Mouse (Mus musculus) heart, embryonic 11.5 days (tissue): Measurements from ENCODE around the gene Pfkfb2. TPM values are rescaled to one million over a fixed set of nuclear protein-coding genes. Genes with fewer than 3 reads are reported as not detected.
"Not testable (repeated sequence)": the region's sequence is repeated elsewhere in the genome, so short reads cannot be mapped to it uniquely, and the experiment has no call there.

Experiments used
- ATAC-seq: fragments of 200-750 bp; cut with Nextera tagmentation; replicated peaks from 2 replicates; pipeline ENCODE4 v1.8.0; 2017; ENCODE audit warnings: moderate library complexity; ENCODE audit not compliant: insufficient number of reproducible peaks, low FRiP score, low TSS enrichment
- H3K27ac ChIP-seq: fragments of 300-500 bp; sonication (generic); 2 replicates; pipeline ENCODE4 v1.5.1; 2014; ENCODE audit warnings: mild to moderate bottlenecking, low read depth, low read length
- H3K27me3 ChIP-seq: fragments of 300-500 bp; sonication (generic); 2 replicates; pipeline ENCODE4 v1.6.1; 2014; ENCODE audit warnings: mild to moderate bottlenecking, low read length, mixed read lengths; ENCODE audit not compliant: control insufficient read depth, insufficient read depth
- H3K36me3 ChIP-seq: fragments of 300-500 bp; sonication (generic); 2 replicates; pipeline ENCODE4 v1.6.1; 2014; ENCODE audit warnings: mild to moderate bottlenecking, low read length, moderate library complexity, mixed read lengths; ENCODE audit not compliant: control insufficient read depth, insufficient read depth
- H3K4me1 ChIP-seq: fragments of 300-500 bp; sonication (generic); 2 replicates; pipeline ENCODE4 v1.6.1; 2014; ENCODE audit warnings: low read length; ENCODE audit not compliant: control insufficient read depth, insufficient read depth
- H3K4me2 ChIP-seq: fragments of 300-500 bp; sonication (generic); 2 replicates; pipeline ENCODE4 v1.6.1; 2014; ENCODE audit warnings: mild to moderate bottlenecking, moderate library complexity
- H3K4me3 ChIP-seq: fragments of 300-500 bp; sonication (generic); 2 replicates; pipeline ENCODE4 v1.5.1; 2014; ENCODE audit warnings: low read depth, low read length
- H3K9ac ChIP-seq: fragments of 300-500 bp; sonication (generic); 2 replicates; pipeline ENCODE4 v1.6.1; 2014; ENCODE audit warnings: mild to moderate bottlenecking, low read depth, low read length, moderate library complexity
- H3K9me3 ChIP-seq: fragments of 300-500 bp; sonication (generic); replicated peaks from 2 replicates; pipeline ENCODE4 v1.6.1; 2016; ENCODE audit warnings: low read length; ENCODE audit not compliant: control insufficient read depth
- WGBS: fragments of 180-500 bp; shearing (Covaris S2); extraction: QIAGEN DNeasy Blood & Tissue Kit; methylation state at CpG from one replicate; pipeline ENCODE4 v1.1.7; 2014; ENCODE audit not compliant: insufficient replicate concordance; 5-methylcytosine and 5-hydroxymethylcytosine counted together
- polyA plus RNA-seq: library from polyadenylated mRNA; unstranded; fragments of >200 nt; fragmentation: Nextera tagmentation; extraction: Ambion mirVana; gene quantifications from 2 replicates; pipeline ENCODE4 v1.2.1, GENCODE M21; 2014

The Pfkfb2 gene
- polyA plus RNA-seq, 1 experiment from 2014 or later, result 4.8 TPM

- Histone ChIP-seq H3K27ac (no peak overlapping the region), H3K27me3 (no peaks in the 10 kb centered on the region), H3K4me2 (no peak overlapping the region), H3K9ac (no peak overlapping the region), H3K4me3 (no peak overlapping the region), H3K36me3 (peaks cover 13% of the 10 kb centered on the region), H3K4me1 (no peaks in the 10 kb centered on the region), H3K9me3 (no peaks in the 10 kb centered on the region)
- no peak for ATAC-seq
- 87% methylated on average over 5 of the region's 5 CpGs for WGBS
Observed at GRCm38 (mm10) chr1:130698601-130699000, 30.5 kb downstream of the Pfkfb2 start.

GRCm38 (mm10) chr1:130683905-130684304 is 45.1 kb downstream of the Pfkfb2 start:
- no peak overlapping the region for H3K27ac ChIP-seq
- no peaks in the 10 kb centered on the region for H3K27me3 ChIP-seq
- no peak for ATAC-seq
- no peaks in the 10 kb centered on the region for H3K9me3 ChIP-seq
- H3K4me3 ChIP-seq, result no peak overlapping the region
- no peaks in the 10 kb centered on the region for H3K4me1 ChIP-seq
- H3K4me2 ChIP-seq, result no peak overlapping the region
- no peak overlapping the region for H3K9ac ChIP-seq
- H3K36me3 ChIP-seq, result no peaks in the 10 kb centered on the region
- WGBS, result 19% methylated on average over 1 of the region's 1 CpGs

GRCm38 (mm10) chr1:130681656-130682413 is 47.2 kb downstream of the Pfkfb2 start:
- H3K9ac ChIP-seq, result no peak overlapping the region
- 79% methylated on average over 6 of the region's 6 CpGs for WGBS
- ATAC-seq, result no peak
- no peaks in the 10 kb centered on the region for H3K27me3 ChIP-seq
- no peaks in the 10 kb centered on the region for H3K4me1 ChIP-seq
- no peak overlapping the region for H3K27ac ChIP-seq
- no peak overlapping the region for H3K4me3 ChIP-seq
- no peaks in the 10 kb centered on the region for H3K36me3 ChIP-seq
- no peak overlapping the region for H3K4me2 ChIP-seq
- H3K9me3 ChIP-seq, result no peaks in the 10 kb centered on the region

DNA sequence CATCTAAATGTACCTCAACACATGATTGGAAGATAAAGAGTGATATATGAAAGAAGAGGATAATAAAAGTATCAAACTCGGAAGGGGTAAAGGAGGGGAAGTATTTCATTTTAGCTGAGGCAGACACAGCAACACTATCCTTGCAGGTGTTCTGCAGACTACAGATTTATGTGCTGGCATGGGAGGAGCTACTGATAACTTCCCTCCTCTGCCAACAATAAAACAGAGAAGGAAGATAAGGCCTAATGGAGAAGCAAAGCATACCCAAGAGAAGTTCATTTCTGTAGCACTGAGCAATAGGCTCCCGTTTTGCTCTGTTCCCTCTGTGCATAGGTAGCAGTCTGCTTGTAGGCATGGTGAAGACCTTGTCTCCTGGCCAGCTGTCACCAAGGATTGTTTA is 48.0 kb downstream of the Pfkfb2 start:
- Histone ChIP-seq H3K27me3 (no peaks in the 10 kb centered on the region), H3K27ac (no peak overlapping the region), H3K4me1 (no peaks in the 10 kb centered on the region), H3K4me2 (no peak overlapping the region), H3K36me3 (no peaks in the 10 kb centered on the region), H3K9ac (no peak overlapping the region), H3K4me3 (no peak overlapping the region), H3K9me3 (no peaks in the 10 kb centered on the region)
- no peak for ATAC-seq
- 65% methylated on average over 2 of the region's 2 CpGs for WGBS

DNA sequence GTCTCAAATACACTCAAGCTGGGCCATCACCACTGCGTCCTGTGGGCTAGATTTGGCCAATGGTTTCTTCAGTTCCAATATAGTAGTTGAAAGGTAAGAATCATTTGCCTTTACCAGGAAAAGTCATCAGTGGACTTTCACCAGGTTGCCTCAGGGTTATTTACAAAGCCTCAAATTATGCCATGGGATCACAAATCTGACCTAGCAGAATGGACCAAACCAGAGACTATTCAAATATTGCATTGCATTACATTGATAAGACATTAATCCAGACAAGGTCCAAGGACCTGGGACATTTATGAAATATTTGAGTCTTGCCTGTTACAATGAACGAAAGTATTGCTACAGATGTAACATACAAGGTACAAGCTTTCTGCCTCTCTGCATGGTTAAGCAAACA is 50.5 kb downstream of the Pfkfb2 start:
- no peak for ATAC-seq

DNA sequence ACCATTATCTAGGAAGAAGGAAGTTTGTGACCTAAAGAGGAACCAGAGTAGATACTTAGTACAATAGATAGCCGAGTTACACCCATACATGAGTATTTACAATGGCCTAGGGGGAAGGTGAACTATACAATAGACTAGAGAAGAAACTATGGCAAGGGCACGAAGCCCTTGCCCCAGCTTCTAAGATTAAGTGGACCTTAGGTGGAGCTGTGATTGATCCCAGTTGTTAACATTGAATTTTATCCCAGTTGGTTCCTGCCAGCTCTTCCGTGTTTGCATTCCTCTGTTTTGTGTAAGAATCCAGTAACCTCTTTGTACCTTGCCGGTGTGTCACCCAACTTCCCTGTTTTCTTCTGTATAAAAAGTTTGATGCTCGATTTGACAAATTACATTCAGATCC is 65.5 kb downstream of the Pfkfb2 start:
- H3K27ac ChIP-seq, H3K4me1 ChIP-seq, ATAC-seq, H3K9ac ChIP-seq, H3K4me2 ChIP-seq, H3K36me3 ChIP-seq, H3K27me3 ChIP-seq, H3K4me3 ChIP-seq, H3K9me3 ChIP-seq: not testable (repeated sequence)
- 75% methylated on average over 5 of the region's 5 CpGs for WGBS

More for the DNA sequence above, 50.5 kb downstream of the Pfkfb2 start:
- H3K4me2 ChIP-seq, result no peak overlapping the region
- WGBS, result 73% methylated on average over 2 of the region's 2 CpGs
- H3K4me3 ChIP-seq, result no peak overlapping the region
- H3K36me3 ChIP-seq, result no peaks in the 10 kb centered on the region
- no peak overlapping the region for H3K9ac ChIP-seq
- no peaks in the 10 kb centered on the region for H3K27me3 ChIP-seq
- no peaks in the 10 kb centered on the region for H3K4me1 ChIP-seq
- no peaks in the 10 kb centered on the region for H3K9me3 ChIP-seq
- no peak overlapping the region for H3K27ac ChIP-seq

GRCm38 (mm10) chr1:130661454-130661853 is 67.6 kb downstream of the Pfkfb2 start, which contains the start of gene C4bp:
C4bp (minus strand) TSS chr1:130661632.
- no peaks in the 10 kb centered on the region for H3K27me3 ChIP-seq
- no peak within 1 kb of the TSS for H3K27ac ChIP-seq
- no peaks in the 10 kb centered on the region for H3K9me3 ChIP-seq
- H3K4me1 ChIP-seq, result no peaks in the 10 kb centered on the region
- no peaks in the 10 kb centered on the region for H3K36me3 ChIP-seq
- WGBS, result 75% methylated on average over 3 of the region's 3 CpGs
- H3K4me3 ChIP-seq, result no peak within 1 kb of the TSS
- H3K9ac ChIP-seq, result no peak within 1 kb of the TSS
- ATAC-seq, result no peak
- H3K4me2 ChIP-seq, result no peak within 1 kb of the TSS

GRCm38 (mm10) chr1:130659641-130660040 is 69.4 kb downstream of the Pfkfb2 start:
- H3K4me2 ChIP-seq, H3K4me3 ChIP-seq, H3K27me3 ChIP-seq, H3K9me3 ChIP-seq, H3K4me1 ChIP-seq, H3K27ac ChIP-seq, ATAC-seq, H3K9ac ChIP-seq, H3K36me3 ChIP-seq: not testable (repeated sequence)
- 26% methylated on average over 5 of the region's 5 CpGs for WGBS

DNA sequence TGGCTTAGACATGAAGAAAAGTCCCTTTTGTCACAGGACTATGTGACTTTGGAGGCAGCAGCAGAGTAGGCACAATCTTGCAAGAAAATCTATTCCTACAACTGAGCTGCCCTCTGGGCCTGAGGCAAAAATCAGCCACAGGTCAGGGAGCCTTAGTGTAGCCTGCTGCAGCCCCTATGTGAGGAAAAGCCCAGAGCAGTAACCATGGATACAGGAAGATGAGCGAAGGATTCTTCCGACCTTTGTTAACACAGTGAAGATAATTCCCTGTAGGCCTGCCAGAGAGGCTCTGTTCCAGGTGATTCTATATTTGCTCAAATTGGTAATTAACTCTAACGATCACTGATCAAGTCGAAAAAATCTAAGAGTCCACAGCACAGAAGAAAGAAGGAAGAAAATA is 85.0 kb downstream of the Pfkfb2 start:
- WGBS, result 69% methylated on average over 4 of the region's 4 CpGs
- Histone ChIP-seq H3K27ac (no peak overlapping the region), H3K4me1 (no peaks in the 10 kb centered on the region), H3K27me3 (no peaks in the 10 kb centered on the region), H3K4me3 (no peak overlapping the region), H3K4me2 (no peak overlapping the region), H3K36me3 (no peaks in the 10 kb centered on the region), H3K9me3 (no peaks in the 10 kb centered on the region), H3K9ac (no peak overlapping the region)
- no peak for ATAC-seq
